Mouse (Mus musculus): Measurements from ENCODE around the gene Cdc45.

Cdc45 gene

DNA sequence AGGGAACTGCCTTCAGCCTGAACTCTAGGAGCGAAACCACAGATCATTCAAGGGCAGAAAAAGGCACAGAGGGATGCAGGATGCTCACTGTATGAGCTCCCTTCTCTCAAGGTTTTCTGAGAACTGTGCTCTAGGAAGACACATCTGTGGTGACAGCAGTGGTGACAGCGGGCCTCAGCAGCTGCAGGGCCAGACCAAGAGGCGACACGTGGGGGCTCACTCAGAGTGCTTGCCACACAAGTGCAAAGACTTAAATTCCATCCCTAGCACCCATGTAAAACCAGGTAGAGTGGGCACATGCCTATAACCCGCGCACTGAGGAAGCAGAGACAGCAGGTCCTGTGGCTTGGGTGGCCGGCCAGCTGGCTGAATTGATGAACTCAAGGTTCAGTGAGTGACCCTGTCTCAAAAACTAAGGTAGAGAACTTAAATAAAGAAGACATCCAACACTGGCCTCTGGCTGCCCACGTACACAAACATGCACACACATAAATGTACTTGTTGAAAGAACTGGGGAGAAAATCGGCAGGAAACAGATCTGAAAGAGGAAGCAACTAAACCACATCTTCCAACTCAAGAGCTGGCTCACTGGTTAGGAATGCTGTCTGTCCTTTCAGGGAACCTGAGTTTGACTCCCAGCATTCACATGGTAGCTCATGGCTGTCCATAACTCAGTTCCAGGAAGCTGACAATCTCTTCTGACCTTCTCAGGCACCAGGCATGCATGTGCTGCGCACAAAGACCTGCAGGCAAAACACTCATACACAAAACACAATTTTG, 23.0 kb downstream of the Cdc45 start:
- DNase-seq, result no peak

DNA sequence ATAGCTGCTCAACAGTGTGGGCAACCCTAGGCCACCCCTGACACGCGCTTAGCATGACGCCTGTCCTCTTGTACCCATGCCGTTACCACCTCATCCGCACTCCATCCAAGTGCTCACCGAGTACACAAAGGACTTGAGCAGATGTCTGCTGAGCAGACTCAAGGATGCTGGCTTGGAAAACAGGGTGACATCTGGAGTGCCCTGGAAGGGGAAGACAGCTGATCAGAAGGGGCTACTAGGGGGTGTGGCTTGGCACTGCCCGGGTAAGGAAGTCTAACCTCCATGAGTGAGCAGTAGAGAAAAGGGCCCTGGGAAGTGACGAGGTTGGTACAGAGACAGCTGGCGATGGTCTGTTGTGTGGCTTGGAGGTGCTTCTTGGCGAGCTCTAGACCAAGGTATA, 25.1 kb downstream of the Cdc45 start:
- no peak for DNase-seq

- no peak for DNase-seq
Observed at GRCm38 (mm10) chr16:18785485-18785884, 26.3 kb downstream of the Cdc45 start.

DNA sequence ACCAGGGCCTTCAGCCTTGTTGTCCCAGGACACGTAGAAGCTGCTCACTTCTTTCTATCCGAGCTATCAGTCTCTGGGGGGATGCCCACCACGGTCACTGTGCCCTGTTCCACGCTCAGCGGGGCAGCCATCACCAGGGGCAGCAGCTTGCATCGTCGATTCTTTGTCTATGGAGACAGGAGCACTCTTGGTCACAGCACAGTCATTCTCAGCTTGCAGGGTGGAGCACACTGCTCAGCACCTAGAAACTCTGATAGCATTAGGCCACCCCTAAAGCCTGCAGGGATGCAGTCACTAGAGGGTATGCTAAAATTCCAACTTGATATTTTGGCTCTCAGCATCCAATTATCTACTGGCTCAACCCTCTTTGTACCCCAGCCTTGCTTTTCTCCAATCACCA, 26.8 kb downstream of the Cdc45 start:
- DNase-seq, result no peak

- DNase-seq, result no peak
Observed at GRCm38 (mm10) chr16:18781810-18782209, 30.0 kb downstream of the Cdc45 start.

GRCm38 (mm10) chr16:18778461-18778860, 33.3 kb downstream of the Cdc45 start:
- DNase-seq, result no peak

GRCm38 (mm10) chr16:18777101-18778080, 34.4 kb downstream of the Cdc45 start:
- DNase-seq, result peak; percentile 55

GRCm38 (mm10) chr16:18776556-18777100, 35.2 kb downstream of the Cdc45 start, which contains the start of gene Cldn5:
Gene Cldn5 (plus strand): TSS chr16:18776847.
- peak; percentile 74 for DNase-seq

DNA sequence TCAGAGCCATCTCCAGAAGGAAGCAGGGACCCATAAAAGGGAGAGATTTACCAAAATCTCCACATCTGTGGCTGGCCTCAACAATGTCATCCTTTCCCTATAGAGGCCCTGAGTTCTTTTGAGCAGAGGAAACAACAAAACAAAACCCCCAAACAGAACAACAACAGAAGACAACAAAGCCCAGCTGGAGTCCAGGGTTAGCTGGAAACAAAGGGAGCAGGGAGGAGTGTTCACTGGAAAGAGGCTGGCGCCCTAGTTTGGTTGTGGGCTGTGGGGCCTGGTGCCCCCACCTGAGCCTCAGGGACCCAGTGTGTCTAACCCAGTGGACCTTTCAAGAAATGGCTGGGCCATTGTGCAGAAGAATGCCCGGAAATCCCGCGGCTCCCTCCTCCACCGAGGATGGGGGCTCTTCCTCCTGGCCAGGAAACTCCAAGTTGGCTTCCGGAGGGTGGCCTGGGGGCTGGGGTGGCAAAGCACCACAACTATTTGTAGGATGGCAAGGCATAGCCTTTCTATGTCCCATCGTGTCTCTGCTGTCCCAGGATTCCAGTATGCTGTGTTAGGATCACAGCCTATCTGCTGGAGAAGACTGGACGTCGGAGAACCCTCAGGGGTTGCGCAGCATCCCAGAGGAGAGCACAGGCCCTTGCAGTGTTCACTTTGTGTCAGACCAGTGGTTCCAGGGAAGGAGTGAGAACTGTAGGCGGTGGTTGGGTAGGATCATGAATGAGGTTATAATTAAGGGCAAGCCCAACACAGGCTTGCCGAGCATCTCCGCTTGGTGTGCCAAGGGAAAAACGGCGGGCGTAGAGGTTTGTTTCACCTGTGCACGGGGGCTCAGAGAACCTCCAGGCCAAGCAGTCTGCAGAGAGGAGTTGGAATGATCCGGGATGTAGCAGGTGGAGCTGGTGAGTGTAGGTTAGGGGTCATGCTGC, 35.9 kb downstream of the Cdc45 start:
- DNase-seq, result peak; percentile 72

- peak; percentile 72 for DNase-seq
Observed at GRCm38 (mm10) chr16:18773936-18774335, 37.9 kb downstream of the Cdc45 start.

DNA sequence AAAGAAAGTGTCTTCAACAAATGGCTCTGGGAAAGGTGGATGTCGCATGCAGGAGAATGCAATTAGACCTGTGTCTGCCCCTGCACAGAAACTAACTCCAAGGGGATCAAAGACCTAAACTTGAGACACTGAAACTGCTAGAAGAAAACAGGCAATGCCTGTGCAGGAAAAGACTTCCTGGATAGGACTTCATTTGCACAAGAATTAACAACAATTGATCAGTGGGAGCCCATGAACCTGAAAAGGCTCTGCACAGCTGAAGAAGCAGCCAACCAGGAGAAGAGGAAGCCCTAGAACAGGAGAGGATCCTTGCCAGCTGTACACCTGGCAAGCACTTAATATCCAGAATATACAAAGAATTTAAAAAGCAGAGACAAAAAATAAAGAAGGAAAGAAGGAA, 42.3 kb downstream of the Cdc45 start:
- DNase-seq, result no peak

- DNase-seq, result no peak
Observed at GRCm38 (mm10) chr16:18766390-18766789, 45.4 kb downstream of the Cdc45 start.

DNA sequence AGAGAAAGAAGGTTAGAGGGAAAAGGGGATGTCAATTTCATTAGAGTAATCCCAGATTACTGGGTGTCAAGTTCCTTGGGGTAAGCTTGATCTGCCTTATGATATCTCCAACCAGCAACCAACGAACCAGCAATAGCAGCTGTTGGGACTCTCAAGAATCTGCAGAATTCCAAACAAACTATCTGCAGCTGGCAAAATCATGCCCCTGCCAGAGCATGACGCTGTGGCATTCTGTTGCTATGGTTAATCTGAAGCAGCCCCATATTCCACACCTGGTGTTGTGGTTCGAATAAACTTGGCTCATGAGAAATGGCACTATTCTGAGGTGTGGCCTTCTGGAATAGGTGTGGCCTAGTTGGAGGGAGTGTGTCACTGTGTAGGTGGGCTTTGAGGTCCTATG, 48.8 kb downstream of the Cdc45 start:
- no peak for DNase-seq

DNA sequence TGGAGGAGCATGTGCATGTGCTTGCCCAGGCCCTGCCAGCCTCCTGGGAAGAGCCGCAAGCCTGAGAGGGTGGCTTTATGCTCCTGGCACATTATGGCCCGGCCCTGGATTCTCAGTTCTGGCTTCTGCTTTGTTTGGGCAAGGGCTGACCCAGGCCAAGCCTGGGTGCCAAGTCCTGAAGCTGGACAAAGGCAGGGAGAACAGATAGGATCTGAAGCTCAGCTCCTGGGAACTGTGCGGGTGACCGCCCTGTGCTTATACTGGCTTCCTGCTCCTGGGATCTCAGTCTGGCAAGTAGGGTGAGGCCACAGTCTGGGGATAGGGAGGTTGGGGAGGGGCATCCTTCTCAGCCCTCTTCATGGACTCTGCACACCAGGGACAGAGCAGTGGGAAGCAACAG, 50.1 kb downstream of the Cdc45 start:
- no peak for DNase-seq

DNA sequence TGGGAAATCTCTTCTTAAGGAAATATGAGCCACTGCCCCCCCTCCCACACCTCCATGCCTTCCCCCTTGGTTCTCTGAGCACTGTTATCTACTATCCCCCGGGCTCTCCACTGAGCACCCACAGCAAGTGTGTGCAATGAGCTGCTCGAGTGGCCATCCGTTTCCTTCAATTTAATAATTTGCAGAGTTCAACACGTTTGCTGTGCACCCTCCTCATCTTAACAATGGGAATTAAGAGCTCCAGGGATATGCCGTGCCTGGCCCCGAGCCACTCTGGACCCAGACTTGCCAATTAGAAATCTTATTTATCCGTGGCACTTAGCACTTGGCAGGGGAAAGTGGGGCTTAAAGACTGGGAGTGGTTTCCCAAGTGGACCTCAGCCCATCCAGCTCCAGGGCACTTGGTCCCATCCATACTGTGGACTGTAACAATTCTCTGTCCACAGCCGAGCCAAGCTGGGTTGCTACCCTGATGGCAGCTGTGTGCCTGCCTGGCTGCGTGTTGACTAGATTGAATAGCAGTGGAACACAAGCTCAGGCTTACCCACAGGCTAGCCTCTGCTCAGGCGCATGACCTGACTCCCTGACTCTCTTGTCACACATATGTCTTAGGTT, 59.8 kb downstream of the Cdc45 start:
- no peak for DNase-seq

- DNase-seq, result no peak
Observed at GRCm38 (mm10) chr16:18751101-18751500, 60.7 kb downstream of the Cdc45 start.

GRCm38 (mm10) chr16:18746268-18747122, 65.3 kb downstream of the Cdc45 start:
- no peak for DNase-seq

DNA sequence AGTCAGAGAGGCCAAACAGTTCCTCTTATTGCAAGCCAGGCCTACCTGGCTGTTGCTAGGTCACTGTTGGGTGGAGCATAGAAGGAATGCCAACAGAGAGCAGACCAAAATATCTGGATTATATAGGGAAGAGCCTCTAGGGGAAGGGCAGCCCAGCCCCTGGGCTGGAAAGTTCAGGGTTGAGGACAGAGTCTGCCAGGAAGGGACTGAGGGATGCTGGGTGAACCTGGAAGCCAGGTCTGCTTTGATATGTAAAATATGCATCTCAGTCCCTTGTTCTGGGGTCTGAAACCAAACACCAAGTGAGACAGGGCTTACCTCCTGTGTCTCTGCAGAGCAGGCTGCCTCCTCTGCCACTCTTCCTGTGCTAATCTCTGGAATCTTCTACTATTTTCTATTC, 73.5 kb downstream of the Cdc45 start:
- no peak for DNase-seq

GRCm38 (mm10) chr16:18733100-18733956, 78.5 kb downstream of the Cdc45 start:
- DNase-seq, result no peak

DNA sequence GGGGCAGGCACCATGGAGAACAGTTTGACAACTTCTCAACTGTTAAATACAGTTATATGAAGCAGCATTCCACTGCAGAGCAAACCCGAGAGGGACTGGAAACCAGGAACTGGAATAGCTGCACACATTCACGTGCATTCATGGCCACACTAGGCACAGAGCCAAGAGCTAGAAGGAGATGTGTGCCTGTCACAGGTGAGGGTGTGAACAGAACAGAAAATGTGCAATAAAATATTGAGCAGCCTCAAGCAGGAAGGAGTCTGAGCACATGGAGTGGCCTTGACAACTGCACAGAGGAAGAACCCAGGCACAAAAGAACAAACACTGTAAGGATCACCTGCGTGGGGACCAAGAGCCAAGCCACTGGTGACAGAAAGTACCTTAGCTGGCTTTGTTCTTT, 81.1 kb downstream of the Cdc45 start:
- DNase-seq, result no peak

Measured in retina, postnatal 1 day (tissue).